Mouse (Mus musculus): ENCODE data around the gene Cnn2.
A peak's percentile ranks its signal among the peaks of the same experiment; 100 is the strongest.
"Not testable (repeated sequence)": the region's sequence is repeated elsewhere in the genome, so short reads cannot be mapped to it uniquely, and the experiment has no call there.

Gene Cnn2

GRCm38 (mm10) chr10:80020603-80021319 lies 32.4 kb downstream of the Cnn2 start:
- DNase-seq, result no peak

GRCm38 (mm10) chr10:80021320-80021641 lies 32.9 kb downstream of the Cnn2 start:
- DNase-seq, result no peak

GRCm38 (mm10) chr10:80022164-80022563 lies 33.8 kb downstream of the Cnn2 start:
- DNase-seq, result no peak

- DNase-seq, result no peak
Measured at GRCm38 (mm10) chr10:80022806-80023205, 34.4 kb downstream of the Cnn2 start.

- DNase-seq, result no peak
Measured at GRCm38 (mm10) chr10:80023758-80024157, 35.4 kb downstream of the Cnn2 start.

- no peak for DNase-seq
Measured at GRCm38 (mm10) chr10:80024229-80025043, 36.1 kb downstream of the Cnn2 start.

- DNase-seq, result no peak
Measured at GRCm38 (mm10) chr10:80025044-80025347, 36.6 kb downstream of the Cnn2 start.

- DNase-seq, result no peak
Measured at GRCm38 (mm10) chr10:80025463-80025862, 37.1 kb downstream of the Cnn2 start.

GRCm38 (mm10) chr10:80025889-80026288 lies 37.5 kb downstream of the Cnn2 start:
- DNase-seq, result peak; percentile 61 to 63

GRCm38 (mm10) chr10:80027681-80028520 lies 39.5 kb downstream of the Cnn2 start:
- DNase-seq, result peak in 1 of 2 experiments; percentile 48

GRCm38 (mm10) chr10:80028521-80028846 lies 40.1 kb downstream of the Cnn2 start:
- no peak for DNase-seq

- no peak for DNase-seq
Measured at GRCm38 (mm10) chr10:80030191-80030590, 41.8 kb downstream of the Cnn2 start.

GRCm38 (mm10) chr10:80030736-80031135 lies 42.4 kb downstream of the Cnn2 start:
- no peak for DNase-seq

GRCm38 (mm10) chr10:80032799-80033480 lies 44.6 kb downstream of the Cnn2 start:
- peak; percentile 57 to 73 for DNase-seq

- DNase-seq, result peak; percentile 53 to 67
Measured at GRCm38 (mm10) chr10:80033511-80034391, 45.4 kb downstream of the Cnn2 start.

GRCm38 (mm10) chr10:80035148-80035547 lies 46.8 kb downstream of the Cnn2 start:
- DNase-seq, result no peak

- no peak for DNase-seq
Measured at GRCm38 (mm10) chr10:80035686-80036085, 47.3 kb downstream of the Cnn2 start.

- DNase-seq, result no peak
Measured at GRCm38 (mm10) chr10:80036832-80037231, 48.4 kb downstream of the Cnn2 start.

- peak; percentile 95 to 98 for DNase-seq
Measured at GRCm38 (mm10) chr10:80039559-80039979, 51.2 kb downstream of the Cnn2 start, which contains the start of gene Polr2e. TSS of gene Polr2e (minus strand) at chr10:80039795.

GRCm38 (mm10) chr10:80041409-80042060 lies 53.2 kb downstream of the Cnn2 start:
- DNase-seq, result not testable (repeated sequence)

GRCm38 (mm10) chr10:80044087-80044486 lies 55.7 kb downstream of the Cnn2 start:
- DNase-seq, result no peak
